Mouse (Mus musculus): Measurements from ENCODE around the gene Tmem151a. TPM values are rescaled to one million over a fixed set of nuclear protein-coding genes. Genes with fewer than 3 reads are reported as not detected.

Tmem151a gene
- polyA plus RNA-seq, 1 experiment, result not detected

DNA sequence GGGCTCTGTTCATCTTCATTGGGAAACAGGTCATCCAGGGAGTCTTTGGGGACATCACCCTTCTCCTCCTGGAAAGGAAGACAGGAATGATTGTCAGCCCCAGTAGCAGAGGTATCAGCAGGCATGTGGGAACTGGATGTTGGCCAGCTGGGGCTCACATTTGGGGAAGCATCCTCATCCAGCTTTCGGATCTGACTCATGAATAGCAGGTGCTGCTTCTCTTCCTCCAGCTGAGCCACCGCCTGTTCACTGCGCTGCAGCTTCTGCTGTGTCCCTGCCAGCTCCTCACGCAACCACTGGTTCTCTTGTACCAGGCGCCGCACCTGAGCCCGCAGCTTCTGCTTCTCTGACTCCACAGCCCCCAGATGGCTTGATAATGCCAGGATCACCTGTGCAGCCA, 28.5 kb upstream of the Tmem151a start:
- TF ChIP-seq CTCF (IDR thresholded peaks at IDR 0.05; ENCODE audit: insufficient read depth, low read depth, low read length), result no peak
- no peak for TF ChIP-seq POLR2A (IDR thresholded peaks at IDR 0.05; ENCODE audit: insufficient read depth, low read depth, low read length)
- no peak overlapping the region for H3K27ac ChIP-seq (ENCODE audit: insufficient read depth, low read depth, low read length)
- no peak overlapping the region for H3K4me3 ChIP-seq (ENCODE audit: insufficient read depth, low read depth, low read length)
- peaks cover 10% of the 10 kb centered on the region for H3K4me1 ChIP-seq (ENCODE audit: control insufficient read depth, insufficient read depth, low read length)
- 85% methylated on average over 7 of the region's 7 CpGs for WGBS

DNA sequence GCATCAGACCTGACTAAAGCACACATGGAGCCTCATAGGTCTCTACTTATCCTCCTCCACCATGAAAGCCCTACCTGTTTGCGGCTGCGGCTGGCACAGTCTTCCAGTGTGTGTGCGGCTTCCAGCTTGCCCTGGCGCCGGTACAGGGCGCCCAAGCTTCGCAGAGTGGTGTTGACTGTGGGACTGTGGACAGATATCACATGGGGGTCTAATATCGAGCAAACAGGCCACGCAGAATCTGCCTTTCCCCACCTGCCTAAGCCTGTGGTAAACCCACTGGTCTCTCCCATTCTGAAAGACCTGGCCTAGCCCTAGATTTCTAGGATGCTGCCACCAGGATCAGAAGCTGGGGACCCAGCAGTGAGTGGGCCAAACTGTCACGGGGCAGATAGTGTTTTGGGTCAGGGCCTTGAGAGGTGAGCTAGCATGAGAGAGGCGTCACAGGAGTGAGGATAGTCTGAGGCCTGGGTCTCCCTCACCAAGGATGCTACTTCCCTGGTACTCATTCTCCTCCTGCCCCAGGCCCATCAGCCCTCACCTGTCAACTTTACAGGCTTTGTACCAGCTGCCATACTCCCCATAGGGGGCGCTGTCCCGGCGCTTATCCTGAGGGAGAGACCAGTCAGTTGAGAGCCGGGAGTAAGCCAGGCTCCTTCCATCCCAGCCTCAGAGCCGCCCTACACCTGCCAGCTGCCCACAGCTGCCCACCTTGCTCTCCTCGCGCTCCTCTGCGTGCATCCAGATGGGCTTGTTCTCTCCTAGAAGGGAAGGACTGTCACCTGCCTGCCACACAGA, 24.5 kb upstream of the Tmem151a start:
- Histone ChIP-seq H3K27ac (ENCODE audit: insufficient read depth, low read depth, low read length) (no peak overlapping the region), H3K4me3 (ENCODE audit: insufficient read depth, low read depth, low read length) (no peak overlapping the region), H3K4me1 (ENCODE audit: control insufficient read depth, insufficient read depth, low read length) (peaks cover 19% of the 10 kb centered on the region)
- TF ChIP-seq CTCF (IDR thresholded peaks at IDR 0.05; ENCODE audit: insufficient read depth, low read depth, low read length) (0 out of 2 replicates have a peak, but pooled peaks have one; percentile 20), POLR2A (IDR thresholded peaks at IDR 0.05; ENCODE audit: insufficient read depth, low read depth, low read length) (no peak)
- WGBS, result 75% methylated on average over 19 of the region's 19 CpGs

DNA sequence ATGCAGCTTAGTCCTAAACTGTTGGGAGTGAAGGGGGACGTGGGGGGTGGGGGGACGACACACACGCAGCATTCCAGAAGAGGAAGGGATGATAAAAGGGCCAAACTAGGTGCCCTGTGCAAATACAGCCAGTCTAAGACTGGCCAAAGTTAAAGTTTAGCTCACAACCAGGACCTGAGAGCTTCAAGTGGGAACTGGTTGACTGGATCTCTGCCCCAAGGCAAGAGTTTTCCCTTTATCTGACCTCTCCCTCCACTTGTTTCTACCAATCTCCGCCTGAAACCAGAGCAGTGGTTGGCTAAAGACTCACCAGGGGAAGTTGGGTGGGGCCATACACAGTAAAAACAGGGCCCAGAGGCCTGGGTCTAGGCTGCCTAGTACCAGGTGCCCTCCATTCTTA, 23.4 kb upstream of the Tmem151a start:
- no peak overlapping the region for H3K27ac ChIP-seq (ENCODE audit: insufficient read depth, low read depth, low read length)
- peaks cover 23% of the 10 kb centered on the region for H3K4me1 ChIP-seq (ENCODE audit: control insufficient read depth, insufficient read depth, low read length)
- no peak overlapping the region for H3K4me3 ChIP-seq (ENCODE audit: insufficient read depth, low read depth, low read length)
- WGBS, result 66% methylated on average over 4 of the region's 4 CpGs
- TF ChIP-seq POLR2A (IDR thresholded peaks at IDR 0.05; ENCODE audit: insufficient read depth, low read depth, low read length) (no peak), CTCF (IDR thresholded peaks at IDR 0.05; ENCODE audit: insufficient read depth, low read depth, low read length) (no peak)

- no peak overlapping the region for H3K27ac ChIP-seq (ENCODE audit: insufficient read depth, low read depth, low read length)
- TF ChIP-seq CTCF (IDR thresholded peaks at IDR 0.05; ENCODE audit: insufficient read depth, low read depth, low read length) (0 out of 2 replicates have a peak, but pooled peaks have one; percentile 17), POLR2A (IDR thresholded peaks at IDR 0.05; ENCODE audit: insufficient read depth, low read depth, low read length) (no peak)
- no peak overlapping the region for H3K4me3 ChIP-seq (ENCODE audit: insufficient read depth, low read depth, low read length)
- peaks cover 23% of the 10 kb centered on the region for H3K4me1 ChIP-seq (ENCODE audit: control insufficient read depth, insufficient read depth, low read length)
- WGBS, result 32% methylated on average over 5 of the region's 5 CpGs
Observed at GRCm38 (mm10) chr19:5108271-5108575, 22.9 kb upstream of the Tmem151a start.

DNA sequence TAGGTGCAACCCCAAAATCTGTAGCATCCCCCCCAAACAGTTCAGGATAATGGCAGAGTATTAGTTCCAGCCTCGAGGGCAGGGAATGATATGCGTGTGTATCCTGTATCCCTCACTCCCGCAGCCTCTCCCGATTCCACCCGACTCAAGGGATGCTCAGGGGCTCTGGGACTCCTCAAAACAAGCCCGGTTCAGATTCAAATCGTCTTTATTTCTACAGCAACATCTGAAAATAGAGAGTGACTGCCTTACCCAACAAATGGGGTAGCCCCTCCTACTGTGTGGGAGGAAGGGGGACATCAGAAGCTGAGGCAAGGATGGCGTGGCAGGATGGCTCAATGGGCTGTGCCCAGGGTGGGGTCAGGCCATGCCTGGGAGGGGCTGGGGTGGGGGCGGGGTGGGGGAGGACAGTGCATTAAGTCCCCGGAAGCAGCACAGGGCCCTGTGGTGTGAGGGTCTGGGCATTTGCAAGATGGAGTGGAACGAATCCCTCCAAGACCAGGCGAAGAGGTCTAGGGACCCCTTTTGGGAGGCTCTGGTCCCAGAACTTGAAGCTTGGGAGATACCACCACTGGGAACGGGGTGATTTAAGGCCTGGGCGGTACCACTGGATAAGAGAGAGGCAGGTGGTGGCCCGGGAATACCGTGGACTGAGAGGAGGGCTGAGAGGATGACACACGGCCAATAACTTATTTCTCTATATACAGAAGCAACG, 22.4 kb upstream of the Tmem151a start:
- Histone ChIP-seq H3K4me1 (ENCODE audit: control insufficient read depth, insufficient read depth, low read length) (peaks cover 23% of the 10 kb centered on the region), H3K27ac (ENCODE audit: insufficient read depth, low read depth, low read length) (no peak overlapping the region), H3K4me3 (ENCODE audit: insufficient read depth, low read depth, low read length) (no peak overlapping the region)
- TF ChIP-seq POLR2A (IDR thresholded peaks at IDR 0.05; ENCODE audit: insufficient read depth, low read depth, low read length) (no peak), CTCF (IDR thresholded peaks at IDR 0.05; ENCODE audit: insufficient read depth, low read depth, low read length) (no peak)
- WGBS, result 64% methylated on average over 18 of the region's 18 CpGs

GRCm38 (mm10) chr19:5106731-5107191, 21.4 kb upstream of the Tmem151a start, which contains the start of gene Rab1b:
TSS of gene Rab1b (minus strand) at chr19:5107072.
- no peak for TF ChIP-seq CTCF (IDR thresholded peaks at IDR 0.05; ENCODE audit: insufficient read depth, low read depth, low read length)
- peak; percentile 64; the same call in 1 of the 2 replicates for TF ChIP-seq POLR2A (IDR thresholded peaks at IDR 0.05; ENCODE audit: insufficient read depth, low read depth, low read length)
- Histone ChIP-seq H3K27ac (ENCODE audit: insufficient read depth, low read depth, low read length) (peak within 1 kb of the TSS; percentile 99), H3K4me1 (ENCODE audit: control insufficient read depth, insufficient read depth, low read length) (peaks cover 23% of the 10 kb centered on the region), H3K4me3 (ENCODE audit: insufficient read depth, low read depth, low read length) (peak within 1 kb of the TSS; percentile 84)
- WGBS, result under 1% methylated on average over 45 of the region's 46 CpGs

DNA sequence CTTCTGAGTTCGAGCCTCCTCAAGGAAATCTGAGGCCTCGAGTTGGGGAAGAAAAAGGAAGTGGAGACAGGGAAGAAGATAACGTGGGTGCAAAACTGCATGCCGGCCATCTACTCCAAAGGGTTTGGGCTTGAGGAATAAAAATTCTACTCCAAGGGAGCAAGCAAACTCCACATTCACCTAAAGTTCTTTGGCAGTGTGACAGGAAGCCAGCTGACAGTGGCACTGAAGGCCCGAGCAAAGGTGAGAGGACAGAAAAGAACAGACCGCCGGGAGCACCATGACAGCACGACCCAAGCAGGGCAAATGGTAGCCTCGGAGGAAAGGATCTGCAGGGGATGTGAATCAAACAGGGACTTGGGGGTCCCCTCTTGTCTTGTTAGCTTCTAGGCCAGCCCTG, 20.7 kb upstream of the Tmem151a start:
- Histone ChIP-seq H3K27ac (ENCODE audit: insufficient read depth, low read depth, low read length) (peak overlapping the region; percentile 99), H3K4me1 (ENCODE audit: control insufficient read depth, insufficient read depth, low read length) (peaks cover 23% of the 10 kb centered on the region), H3K4me3 (ENCODE audit: insufficient read depth, low read depth, low read length) (peak overlapping the region; percentile 84)
- 2% methylated on average over 9 of the region's 9 CpGs for whole genome bisulfite sequencing
- no peak for TF ChIP-seq CTCF (IDR thresholded peaks at IDR 0.05; ENCODE audit: insufficient read depth, low read depth, low read length)
- TF ChIP-seq POLR2A (IDR thresholded peaks at IDR 0.05; ENCODE audit: insufficient read depth, low read depth, low read length), result no peak

GRCm38 (mm10) chr19:5098363-5099143, 13.2 kb upstream of the Tmem151a start, which contains the start of gene Cnih2:
TSS of gene Cnih2 (minus strand) at chr19:5098521.
- Histone ChIP-seq H3K27ac (ENCODE audit: insufficient read depth, low read depth, low read length) (peak within 1 kb of the TSS; percentile 71), H3K4me1 (ENCODE audit: control insufficient read depth, insufficient read depth, low read length) (peaks cover 45% of the 10 kb centered on the region), H3K4me3 (ENCODE audit: insufficient read depth, low read depth, low read length) (peak within 1 kb of the TSS; percentile 94)
- 3% methylated on average over 41 of the region's 48 CpGs for WGBS
- TF ChIP-seq CTCF (IDR thresholded peaks at IDR 0.05; ENCODE audit: insufficient read depth, low read depth, low read length) (no peak), POLR2A (IDR thresholded peaks at IDR 0.05; ENCODE audit: insufficient read depth, low read depth, low read length) (peak; percentile 31; the same call in 1 of the 2 replicates)
